Mouse (Mus musculus) bone marrow, adult 2 months (tissue): ENCODE measurements at regions not wholly inside any gene's neighbourhood (a gene's known extent, or its start where the extent isn't known, plus 50 kb on each side); places are given as distances from the start of the nearest gene placed in this dataset.

Experiments
- CTCF ChIP-seq: fragments of 200-500 bp; IDR thresholded peaks from 2 replicates; pipeline ENCODE4 v1.5.1; 2011; ENCODE audit warnings: low read length, control low read depth; ENCODE audit not compliant: control insufficient read depth, insufficient read depth
- POLR2A ChIP-seq: fragments of 200-500 bp; IDR thresholded peaks from 2 replicates; pipeline ENCODE4 v1.6.1; 2011; ENCODE audit warnings: low read depth, mild to moderate bottlenecking, control low read depth, low read length, borderline replicate concordance; ENCODE audit not compliant: control insufficient read depth

DNA sequence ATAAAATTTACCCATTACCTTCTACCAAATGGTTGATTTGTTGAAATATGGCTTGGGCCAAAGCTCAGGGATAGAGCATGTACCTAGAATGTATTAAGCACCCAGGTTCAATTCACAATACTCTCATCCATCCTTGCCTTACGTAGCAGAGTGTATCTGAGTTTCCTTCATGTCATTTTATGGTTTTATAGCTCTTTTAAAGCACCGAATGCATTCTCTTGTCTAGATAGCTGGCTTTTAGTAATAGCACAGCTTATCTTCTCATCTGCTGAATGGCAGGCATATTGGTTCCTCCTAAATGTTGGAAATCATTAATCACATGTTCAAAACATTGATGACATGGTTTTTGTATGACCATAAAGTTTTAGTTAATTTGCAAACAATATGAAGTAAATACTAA, 212.8 kb downstream of the Gm7489 start:
- TF ChIP-seq CTCF (no peak), POLR2A (no peak)
